ENCODE assay signal across 8 mouse cellular contexts in genomic region chr19:10134692-10135091, GRCm38 (mm10). TPM values are rescaled to one million over a fixed set of nuclear protein-coding genes. Genes with fewer than 3 reads are reported as not detected.
DNase-seq lines count a peak whose midpoint lies in the region; ATAC-seq lines count a peak whose summit lies in the region.

No protein-coding gene starts in this region.

- intact Hi-C loops in heart, postnatal 25 days (cut with DNase I): no loop called here

- DNase-seq in urinary bladder, postnatal 25 days (ENCODE audit: low spot score): peak; percentile 48
- DNase-seq in urinary bladder, adult 2 months (ENCODE audit: low spot score): no peak
- DNase-seq in heart, postnatal 25 days (ENCODE audit: low spot score): peak; percentile 67
- DNase-seq in lung, adult 18-20 months: peak; percentile 54 to 64
- DNase-seq in urinary bladder, postnatal 4 days (ENCODE audit: low spot score in 2 of 2): peak; percentile 75 to 77
- DNase-seq in layer of hippocampus, postnatal 36 days: no peak
- no peak for DNase-seq in embryo, embryonic 11 days

- no peak for ATAC-seq in megakaryocyte, adult 5-6 weeks (ENCODE audit: poor library complexity, severe bottlenecking)

RNA-seq across cellular contexts. Expression of gene Fads2, which starts 33.1 kb away (rescaled TPM):
- polyA plus RNA-seq in urinary bladder, adult 2 months (2012; rRNA removed): 156 and 173 TPM in 2 replicates
- total RNA-seq in heart, postnatal 25 days (2021): 1 to 10 TPM; 5.2 to 5.4 TPM
- total RNA-seq in layer of hippocampus, postnatal 36 days (2021): 100 to 1,000 TPM; 151 to 155 TPM
- total RNA-seq in megakaryocyte, adult 5-6 weeks (2015): 3.0 and 7.6 TPM in 2 replicates
- 3.1 and 4.3 TPM in 2 replicates for total RNA-seq in megakaryocyte, adult 5-6 weeks (2017)

RNA-seq across cellular contexts. Expression of gene Fads1, which starts 48.0 kb away (rescaled TPM):
- polyA plus RNA-seq in urinary bladder, adult 2 months (2012; rRNA removed): 75.3 and 95.1 TPM in 2 replicates
- 10 to 100 TPM; 20.2 to 23.7 TPM for total RNA-seq in heart, postnatal 25 days (2021)
- 100 to 1,000 TPM; 180 to 187 TPM for total RNA-seq in layer of hippocampus, postnatal 36 days (2021)
- total RNA-seq in megakaryocyte, adult 5-6 weeks (2015): 12.3 and 12.6 TPM in 2 replicates
- 5.3 and 9.6 TPM in 2 replicates for total RNA-seq in megakaryocyte, adult 5-6 weeks (2017)

Comparison
In these comparisons a context has a peak if more than half of its experiments do, and no peak if none do; other contexts are left out.
1. DNase-seq: peak in urinary bladder, postnatal 25 days (single experiment), heart, postnatal 25 days (single experiment), lung, adult 18-20 months (2 of 2) and urinary bladder, postnatal 4 days (2 of 2); none in urinary bladder, adult 2 months (single experiment), layer of hippocampus, postnatal 36 days (0 of 2) and embryo, embryonic 11 days (single experiment).
2. RNA of gene Fads2, which starts 33.1 kb away (total RNA-seq): 151 to 155 TPM in layer of hippocampus, postnatal 36 days; 3.0 to 7.6 TPM in megakaryocyte, adult 5-6 weeks and 5.2 to 5.4 TPM in heart, postnatal 25 days; every median in the first group is over 10 times any median in the second.
3. RNA of gene Fads1, which starts 48.0 kb away (total RNA-seq): 180 to 187 TPM in layer of hippocampus, postnatal 36 days; 20.2 to 23.7 TPM in heart, postnatal 25 days and 5.3 to 12.6 TPM in megakaryocyte, adult 5-6 weeks; every median in the first group is over 4 times any median in the second.